Mouse (Mus musculus): Measurements from ENCODE around the gene Gfod1. TPM values are rescaled to one million over a fixed set of nuclear protein-coding genes. Genes with fewer than 3 reads are reported as not detected.

Gene Gfod1
- total RNA-seq, 2 experiments from 2014 or later = 5.6 to 6.5 TPM

DNA sequence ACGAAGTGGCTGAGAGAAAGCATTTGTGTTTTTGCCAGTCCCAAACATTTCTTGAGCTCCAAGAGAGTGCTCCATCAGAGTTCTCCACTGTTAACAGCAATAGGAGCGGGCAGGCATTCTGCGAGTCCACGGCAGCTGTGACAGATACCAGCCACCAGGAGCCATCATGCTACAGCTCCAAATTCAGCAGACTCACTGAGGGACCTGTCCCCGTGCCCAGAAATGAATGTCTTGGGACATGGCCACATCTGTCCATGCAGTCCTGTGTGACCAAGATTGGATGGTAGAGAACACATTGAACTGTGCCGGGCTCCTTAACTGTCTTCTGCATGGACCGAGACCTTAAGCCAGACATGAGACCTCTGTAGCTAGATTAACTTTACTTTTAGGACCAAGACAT lies 100.7 kb downstream of the Gfod1 start:
- DNase-seq = peak; percentile 49

DNA sequence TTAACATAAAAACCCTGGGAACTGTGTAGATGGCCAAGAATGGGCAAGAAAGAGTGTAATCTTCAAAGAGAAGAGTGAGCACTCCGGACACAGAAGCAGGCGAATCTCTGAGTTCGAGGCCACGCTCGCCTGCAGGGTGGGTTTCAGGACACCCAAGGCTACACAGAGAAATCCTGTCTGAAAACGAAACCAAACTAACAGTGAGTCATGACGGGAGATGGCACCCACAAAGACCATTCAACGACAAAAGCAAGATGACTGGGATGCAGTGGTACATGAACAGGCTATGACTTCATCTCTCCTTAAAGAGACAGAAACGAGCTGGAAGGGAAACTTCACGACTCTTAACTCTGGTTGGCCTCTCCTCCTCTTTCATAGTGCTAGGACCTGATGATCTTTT lies 101.6 kb downstream of the Gfod1 start:
- no peak for DNase-seq

DNA sequence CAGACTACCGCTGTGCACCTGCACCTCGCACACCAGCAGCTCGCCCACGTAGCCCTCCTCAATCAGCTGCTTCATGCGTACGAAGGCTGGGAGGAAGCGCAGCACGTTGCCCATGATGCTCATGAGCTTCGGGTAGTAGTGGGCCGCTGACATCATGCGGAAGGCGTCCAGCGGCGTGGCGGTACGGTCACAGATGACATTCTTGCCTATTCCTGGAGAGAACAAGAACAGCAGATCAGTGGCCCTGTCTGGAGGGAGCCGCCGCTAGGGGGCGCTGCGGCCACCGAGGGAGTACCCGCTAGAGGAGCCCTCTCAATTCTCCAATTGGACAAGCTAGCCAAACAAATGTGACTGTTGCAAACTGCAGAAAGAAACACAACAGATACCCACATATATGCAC lies 102.9 kb downstream of the Gfod1 start:
- peak; percentile 25 for DNase-seq

DNA sequence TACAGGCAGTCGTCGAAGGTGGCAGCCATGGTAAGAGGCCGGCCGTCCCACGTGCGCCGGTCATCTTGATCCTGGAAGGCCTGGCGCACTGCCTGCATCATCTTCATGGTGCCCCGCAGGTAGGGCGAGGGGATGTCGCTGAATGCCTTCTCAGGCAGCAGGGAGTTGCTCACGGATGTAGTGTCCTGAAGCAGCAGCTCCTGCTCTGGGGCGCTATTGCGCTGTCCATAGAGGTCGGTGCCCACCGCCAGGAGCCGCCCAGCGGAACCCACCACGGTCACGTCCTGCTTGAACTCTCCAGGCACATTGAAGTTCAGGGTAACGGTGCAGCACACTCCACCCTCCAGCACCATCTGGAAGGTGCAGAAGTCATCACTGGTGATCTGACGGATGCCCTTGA lies 103.5 kb downstream of the Gfod1 start:
- no peak for DNase-seq

DNA sequence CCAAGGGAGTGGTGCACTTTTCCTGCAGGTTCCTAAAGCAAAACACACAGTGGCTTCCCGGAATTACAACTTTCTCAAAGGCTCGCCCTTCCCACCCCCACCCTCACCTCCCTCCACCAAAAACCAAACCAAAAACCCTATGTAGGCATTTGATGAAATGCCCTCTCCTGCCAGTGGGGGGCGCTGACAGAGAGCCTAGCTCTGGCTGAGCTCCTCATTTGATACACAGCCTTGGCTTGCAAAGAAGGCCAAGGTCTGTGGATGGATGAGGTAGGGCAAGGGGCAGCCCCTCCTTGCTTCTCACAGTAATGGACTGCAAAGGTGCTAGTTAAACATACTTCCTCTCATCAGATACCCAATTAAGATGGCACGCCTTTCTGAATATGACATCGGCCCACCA lies 104.2 kb downstream of the Gfod1 start:
- DNase-seq = no peak

DNA sequence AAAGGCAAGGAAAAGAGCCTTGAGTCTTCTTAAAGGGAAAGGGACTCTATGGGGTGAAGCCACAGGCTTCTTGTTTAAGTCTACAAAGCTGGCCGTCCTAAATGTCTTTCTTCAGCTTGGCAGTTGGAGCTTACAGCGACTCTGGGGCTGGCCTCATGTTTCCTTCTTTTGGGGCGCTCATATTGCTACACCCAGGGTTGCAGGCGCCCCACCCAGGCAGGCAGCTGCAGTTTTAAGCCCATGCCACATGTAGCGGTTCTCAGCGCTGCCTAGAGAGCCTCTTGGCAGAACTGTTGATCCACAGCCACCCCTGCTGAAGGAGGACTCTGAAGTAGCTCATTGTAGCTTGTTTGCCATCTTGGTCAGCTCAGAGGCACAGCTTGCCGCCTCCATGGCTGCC lies 104.7 kb downstream of the Gfod1 start:
- no peak for DNase-seq

- no peak for DNase-seq
These were observed 106.8 kb downstream of the Gfod1 start for GRCm38 (mm10) chr13:43197187-43197586.

DNA sequence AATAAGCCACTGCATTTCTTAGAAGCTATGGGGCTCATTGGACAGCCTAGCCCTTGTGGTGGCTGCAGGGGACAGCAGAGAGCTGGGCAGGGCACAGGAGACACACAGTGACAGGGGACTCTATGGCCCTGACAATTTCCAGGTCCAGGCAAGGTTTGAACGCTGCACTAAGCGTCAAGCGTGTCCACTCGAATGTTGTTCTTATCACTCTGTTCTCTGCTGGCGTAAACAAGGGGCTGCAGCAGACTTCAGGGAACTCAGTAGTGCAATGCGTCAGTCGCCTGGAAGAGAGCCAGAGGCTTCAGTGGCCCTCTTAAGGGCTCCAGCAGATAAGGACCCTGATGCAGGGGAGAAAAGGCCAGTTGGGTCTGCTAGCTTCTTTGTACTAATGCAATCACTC lies 108.0 kb downstream of the Gfod1 start:
- DNase-seq = no peak

GRCm38 (mm10) chr13:43193932-43194331 lies 110.0 kb downstream of the Gfod1 start:
- no peak for DNase-seq

GRCm38 (mm10) chr13:43193266-43193665 lies 110.7 kb downstream of the Gfod1 start:
- no peak for DNase-seq

DNA sequence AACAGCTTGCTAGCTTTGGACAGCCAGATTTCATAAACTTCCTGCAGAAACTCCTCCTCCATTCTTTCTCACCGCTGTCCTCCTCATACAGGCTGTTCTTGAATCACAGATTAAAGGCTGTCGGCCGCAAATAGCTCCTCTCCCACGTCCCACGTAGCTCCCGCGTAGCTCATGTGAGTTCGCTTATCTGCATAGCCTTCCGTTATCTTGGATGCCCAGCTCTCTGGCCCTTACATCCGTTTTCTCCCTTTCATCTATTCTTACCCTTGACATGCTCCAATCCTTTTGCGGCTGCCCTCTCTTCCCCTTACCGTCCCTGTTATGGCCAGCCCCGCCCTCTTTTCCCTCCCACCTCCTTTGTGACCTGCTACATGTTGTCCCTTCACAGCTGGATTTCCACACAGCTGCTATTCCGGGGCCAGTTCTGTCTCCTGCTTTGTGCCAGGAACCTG lies 112.2 kb downstream of the Gfod1 start:
- no peak for DNase-seq

- no peak for DNase-seq
These were observed 112.7 kb downstream of the Gfod1 start for GRCm38 (mm10) chr13:43191290-43191689.

GRCm38 (mm10) chr13:43187736-43188135 lies 116.2 kb downstream of the Gfod1 start:
- no peak for DNase-seq

- no peak for DNase-seq
These were observed 120.5 kb downstream of the Gfod1 start for GRCm38 (mm10) chr13:43183248-43184055.

GRCm38 (mm10) chr13:43182465-43183201 lies 121.3 kb downstream of the Gfod1 start:
- peak; percentile 30 for DNase-seq

DNA sequence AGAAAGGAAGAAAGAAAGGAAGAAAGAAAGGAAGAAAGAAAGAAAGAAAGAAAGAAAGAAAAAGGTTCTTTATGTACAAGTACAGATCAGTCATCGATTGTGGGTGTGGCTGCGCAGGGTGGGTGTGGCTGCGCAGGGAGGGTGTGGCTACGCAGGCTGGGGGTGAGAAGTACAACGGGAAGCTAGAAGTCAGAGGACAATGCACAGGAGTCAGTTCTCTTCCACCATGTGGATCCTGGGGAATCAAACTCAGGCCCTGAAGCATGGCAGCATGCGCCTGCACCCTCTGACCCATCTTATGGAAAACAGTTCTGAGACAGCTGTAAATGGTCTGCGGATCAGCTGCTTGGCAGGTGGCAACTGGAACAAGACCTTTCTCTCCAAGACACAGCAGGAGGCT lies 122.9 kb downstream of the Gfod1 start:
- no peak for DNase-seq

DNA sequence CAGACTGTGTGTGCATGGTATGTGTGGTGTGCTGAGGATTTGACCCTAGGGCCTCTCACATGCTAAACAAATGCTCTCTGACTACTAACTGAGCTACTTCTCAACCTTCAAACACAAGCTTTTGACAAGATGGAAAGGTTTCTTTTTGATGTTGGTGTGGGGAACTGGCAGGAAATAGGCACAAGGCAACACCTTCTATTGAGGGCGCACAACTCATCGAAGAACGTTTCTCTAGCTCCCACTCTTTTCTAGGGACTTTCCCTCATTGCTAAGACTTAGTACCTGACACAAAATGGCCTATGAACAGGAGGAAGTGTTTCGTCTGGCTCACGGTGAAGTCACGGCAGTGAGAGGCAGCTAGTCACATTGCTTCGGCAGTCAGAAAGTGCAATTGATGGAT lies 126.7 kb downstream of the Gfod1 start:
- DNase-seq = no peak

DNA sequence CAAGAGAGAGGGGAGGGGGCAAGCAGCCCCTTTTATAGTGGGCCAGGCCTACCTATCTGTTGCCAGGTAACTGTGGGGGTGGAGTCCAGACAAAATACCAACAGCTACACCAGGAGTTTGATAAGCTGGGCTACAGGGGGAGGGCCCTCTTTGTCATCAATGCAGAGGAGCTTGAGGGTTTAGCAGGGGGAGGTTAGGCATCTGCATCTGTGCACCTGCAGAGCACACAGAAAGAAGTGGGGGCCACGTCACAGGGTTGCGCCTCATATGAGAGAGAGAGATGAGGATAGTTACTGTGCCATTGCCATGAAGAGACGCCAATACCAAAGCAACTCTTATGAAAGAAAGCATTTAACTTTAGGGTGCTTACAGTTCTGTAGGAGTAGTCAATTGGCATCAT lies 127.3 kb downstream of the Gfod1 start:
- DNase-seq = no peak

DNA sequence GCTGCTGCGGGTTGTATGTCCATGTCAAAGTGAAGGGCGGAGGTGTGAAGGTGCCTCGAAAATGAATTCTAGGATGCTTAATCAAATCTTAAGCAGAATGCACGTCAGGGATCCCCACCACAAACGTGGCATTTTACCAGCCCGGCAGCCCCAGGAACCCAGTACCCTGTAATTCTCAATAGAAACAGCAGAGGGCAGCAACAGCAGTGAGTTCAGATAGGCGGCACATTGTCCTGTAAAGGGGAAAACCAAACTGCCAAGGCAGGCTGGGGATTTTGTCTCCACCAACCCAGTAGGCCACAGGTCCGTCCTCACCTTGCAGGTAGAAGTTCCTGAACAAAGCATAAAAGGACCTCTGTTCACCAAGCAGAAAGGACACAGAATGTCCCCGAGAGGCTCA lies 130.7 kb downstream of the Gfod1 start:
- DNase-seq = peak; percentile 57

DNA sequence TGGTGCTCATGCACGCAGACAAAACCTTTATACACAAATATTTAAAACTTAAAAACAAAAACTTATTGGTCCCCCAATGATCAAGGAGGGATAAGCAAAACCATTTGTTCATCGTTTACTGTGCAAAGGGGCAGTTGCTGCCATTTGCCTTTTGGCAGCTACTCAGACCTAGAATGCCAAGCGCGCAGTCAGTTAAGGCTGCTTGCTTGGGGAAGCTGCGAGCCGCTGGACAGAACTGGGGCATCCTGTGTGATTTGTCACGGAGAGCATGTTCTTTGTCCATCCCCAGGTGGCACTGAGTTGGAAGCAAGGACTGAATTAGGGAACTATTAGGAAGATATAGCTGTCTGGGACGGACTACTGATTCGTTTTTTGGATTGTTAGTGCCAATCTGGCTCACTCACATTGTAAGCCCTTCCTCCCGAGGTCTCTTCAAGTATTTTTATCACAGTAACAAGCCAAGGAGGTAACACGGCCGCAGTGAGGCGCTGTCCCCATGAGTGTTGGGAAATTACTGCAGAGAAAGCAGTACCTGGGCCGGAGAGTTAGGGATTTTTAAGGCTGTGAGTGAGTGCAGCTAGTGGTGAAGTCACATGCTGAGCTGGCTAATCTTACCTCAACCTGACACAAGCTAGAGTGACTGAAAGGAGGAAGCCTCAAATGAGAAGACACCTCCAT lies 131.8 kb downstream of the Gfod1 start:
- DNase-seq = no peak

DNA sequence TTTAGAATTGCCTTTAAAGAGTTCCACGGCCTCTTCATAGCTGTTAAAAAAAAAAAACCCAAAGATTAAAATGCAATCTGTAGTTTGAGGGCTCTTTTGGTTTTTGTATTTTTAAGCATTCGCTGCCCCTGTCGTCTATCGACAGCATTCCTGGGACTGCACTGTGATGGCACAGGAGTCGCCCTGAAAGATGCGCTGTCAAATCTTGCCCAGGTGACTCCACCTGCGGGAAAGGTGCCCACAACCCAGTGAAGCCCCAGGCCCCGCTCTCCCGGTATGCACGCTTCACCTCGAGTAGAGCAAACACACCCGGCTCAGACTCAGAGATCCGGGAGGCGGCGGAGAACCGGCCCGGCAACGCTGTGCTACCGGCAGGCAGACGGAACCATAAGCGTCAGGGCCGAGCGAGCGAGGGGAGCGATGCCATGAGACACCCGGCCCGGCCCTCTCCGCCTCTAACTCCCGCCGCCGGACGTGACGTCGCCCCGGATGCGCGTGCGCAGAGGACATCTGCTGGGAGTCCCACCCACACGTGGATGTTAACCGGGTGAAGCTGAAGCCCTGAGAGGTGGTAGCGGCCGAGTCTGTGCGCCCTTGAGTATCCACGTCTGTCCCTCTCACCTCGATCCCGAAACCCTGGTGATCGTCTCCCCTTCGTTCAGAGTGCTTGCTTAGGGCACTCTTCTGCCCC lies 132.8 kb downstream of the Gfod1 start, which contains the start of gene Tbc1d7:
TSS of gene Tbc1d7 (minus strand) at position 482 of the 691 bp plus-strand sequence.
- peak; percentile 95 for DNase-seq

GRCm38 (mm10) chr13:43167721-43168120 lies 136.3 kb downstream of the Gfod1 start:
- no peak for DNase-seq
